Mouse (Mus musculus): Measurements from ENCODE around the gene Tomm40l. TPM values are rescaled to one million over a fixed set of nuclear protein-coding genes. Genes with fewer than 3 reads are reported as not detected.

Tomm40l gene
- polyA plus RNA-seq, 1 experiment: 20.3 TPM

DNA sequence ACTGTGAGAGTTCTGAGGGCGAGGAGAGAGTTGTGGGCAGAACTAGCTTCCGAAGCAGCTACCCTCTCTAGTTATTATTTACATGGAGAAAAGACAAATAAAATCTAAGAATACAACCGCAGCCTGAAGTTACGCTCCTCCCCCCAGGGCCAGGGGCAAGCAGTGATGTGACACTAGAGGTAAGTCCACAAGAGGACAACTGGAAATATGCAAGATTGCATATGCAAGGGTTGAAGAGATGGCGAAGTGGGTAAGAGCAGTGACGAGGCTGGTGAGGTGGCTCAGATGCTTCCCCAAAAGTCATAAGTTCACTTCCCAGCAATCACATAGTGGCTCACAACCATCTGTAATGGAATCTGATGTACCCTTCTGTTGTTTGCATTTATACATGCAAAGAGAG, 854 bp upstream of the Tomm40l start:
- DNase-seq (ENCODE audit: low read depth in 1 of 2, low spot score in 2 of 2): no peak
- WGBS: 81% methylated on average over 6 of the region's 6 CpGs
- H3K27me3 ChIP-seq (ENCODE audit: control insufficient read depth, insufficient read depth, low read length): no peaks in the 10 kb centered on the region
- H3K4me3 ChIP-seq (ENCODE audit: extremely low read depth, insufficient read depth, insufficient read length): peak overlapping the region; percentile 65
- peak overlapping the region; percentile 82; the same call in 1 of the 2 replicates for H3K27ac ChIP-seq (ENCODE audit: insufficient read depth, low read length)
- H3K4me1 ChIP-seq (ENCODE audit: control insufficient read depth, insufficient read depth, insufficient read length): peaks cover 11% of the 10 kb centered on the region; the same call in 1 of the 2 replicates
- TF ChIP-seq CTCF (IDR thresholded peaks at IDR 0.05; ENCODE audit: extremely low read depth, insufficient read depth, insufficient read length, insufficient replicate concordance) (no peak), POLR2A (IDR thresholded peaks at IDR 0.05; ENCODE audit: low read depth, low read length) (no peak)
- H3K36me3 ChIP-seq (ENCODE audit: control insufficient read depth, insufficient read depth, low read length): peaks cover 4% of the 10 kb centered on the region; the same call in 1 of the 2 replicates

DNA sequence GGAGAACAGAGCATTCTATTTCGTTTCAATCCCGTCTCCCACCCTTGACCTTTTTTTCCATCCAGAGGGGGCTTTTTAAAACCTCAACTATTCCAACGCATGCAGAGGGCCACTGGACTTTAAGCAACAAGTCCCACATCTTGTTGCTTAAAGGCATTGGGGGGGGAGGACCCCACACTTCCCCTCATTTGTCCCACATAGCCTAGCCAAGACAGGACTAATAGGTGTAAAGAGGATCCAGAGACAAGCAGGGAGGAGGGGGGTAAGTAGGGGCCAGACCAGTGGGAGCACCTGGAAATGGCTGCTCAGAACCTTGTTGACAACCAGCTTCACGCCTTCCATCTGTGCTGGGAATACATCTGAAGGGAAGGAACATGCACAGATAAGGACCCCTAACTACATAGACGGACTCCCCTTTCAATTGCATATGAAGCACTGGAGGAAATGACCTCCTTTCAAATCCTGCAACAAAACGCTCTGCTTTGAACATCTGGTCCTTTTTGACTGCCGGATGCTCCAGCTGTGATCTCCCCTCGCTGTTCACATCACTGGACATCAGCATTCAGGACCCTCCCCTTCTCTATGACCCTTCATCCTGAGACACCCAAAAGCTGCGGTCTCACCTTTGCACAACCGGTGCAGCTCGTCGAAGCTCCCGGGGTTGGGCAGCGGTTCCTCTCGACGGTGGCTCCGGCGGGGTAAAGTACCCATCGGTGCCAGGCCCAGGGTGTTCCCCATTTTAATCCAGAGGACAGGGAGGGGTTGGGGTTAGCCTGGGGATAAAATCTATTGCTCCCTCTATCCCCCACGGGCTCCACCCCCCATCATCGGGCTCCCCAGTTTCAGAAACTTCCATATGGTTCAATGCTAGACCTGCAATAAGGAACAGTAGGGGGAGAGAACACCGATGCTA, 777 bp downstream of the Tomm40l start:
- WGBS: 11% methylated on average over 22 of the region's 22 CpGs
- TF ChIP-seq POLR2A (IDR thresholded peaks at IDR 0.05; ENCODE audit: low read depth, low read length) (no peak), CTCF (IDR thresholded peaks at IDR 0.05; ENCODE audit: extremely low read depth, insufficient read depth, insufficient read length, insufficient replicate concordance) (no peak)
- H3K27me3 ChIP-seq (ENCODE audit: control insufficient read depth, insufficient read depth, low read length): no peaks in the 10 kb centered on the region
- peaks cover 11% of the 10 kb centered on the region; the same call in 1 of the 2 replicates for H3K4me1 ChIP-seq (ENCODE audit: control insufficient read depth, insufficient read depth, insufficient read length)
- H3K36me3 ChIP-seq (ENCODE audit: control insufficient read depth, insufficient read depth, low read length): peaks cover 4% of the 10 kb centered on the region; the same call in 1 of the 2 replicates
- no peak overlapping the region for H3K27ac ChIP-seq (ENCODE audit: insufficient read depth, low read length)
- DNase-seq (ENCODE audit: low read depth in 1 of 2, low spot score in 2 of 2): peak in 1 of 2 experiments; percentile 15
- peak overlapping the region; percentile 69 for H3K4me3 ChIP-seq (ENCODE audit: extremely low read depth, insufficient read depth, insufficient read length)

DNA sequence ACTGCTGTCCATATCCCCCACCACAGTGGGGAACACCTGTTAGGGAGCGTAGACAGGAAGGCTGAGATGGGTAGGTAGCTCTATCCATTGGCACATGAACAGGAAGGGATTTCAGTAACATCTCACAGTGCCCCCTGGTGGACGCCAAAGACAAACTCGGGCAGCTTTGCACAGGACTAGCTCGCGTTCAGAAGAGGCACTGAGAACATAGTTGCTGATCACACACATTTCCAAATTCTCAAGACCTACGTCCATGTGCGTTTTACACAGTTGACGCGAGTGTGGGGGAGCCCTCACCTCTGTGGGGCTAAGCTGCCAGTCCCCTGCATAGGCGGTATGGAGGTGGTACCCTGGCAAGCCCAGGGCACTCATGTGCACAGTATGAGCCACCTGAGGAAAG, 1.4 kb downstream of the Tomm40l start:
- TF ChIP-seq CTCF (IDR thresholded peaks at IDR 0.05; ENCODE audit: extremely low read depth, insufficient read depth, insufficient read length, insufficient replicate concordance) (peak; percentile 59; the same call in 1 of the 2 replicates), POLR2A (IDR thresholded peaks at IDR 0.05; ENCODE audit: low read depth, low read length) (no peak)
- Histone ChIP-seq H3K27me3 (ENCODE audit: control insufficient read depth, insufficient read depth, low read length) (no peaks in the 10 kb centered on the region), H3K4me3 (ENCODE audit: extremely low read depth, insufficient read depth, insufficient read length) (no peak overlapping the region), H3K4me1 (ENCODE audit: control insufficient read depth, insufficient read depth, insufficient read length) (peaks cover 11% of the 10 kb centered on the region; the same call in 1 of the 2 replicates), H3K27ac (ENCODE audit: insufficient read depth, low read length) (no peak overlapping the region), H3K36me3 (ENCODE audit: control insufficient read depth, insufficient read depth, low read length) (peaks cover 4% of the 10 kb centered on the region; the same call in 1 of the 2 replicates)
- DNase-seq (ENCODE audit: low read depth in 1 of 2, low spot score in 2 of 2): peak; percentile 59 to 71
- 13% methylated on average over 10 of the region's 10 CpGs for WGBS

DNA sequence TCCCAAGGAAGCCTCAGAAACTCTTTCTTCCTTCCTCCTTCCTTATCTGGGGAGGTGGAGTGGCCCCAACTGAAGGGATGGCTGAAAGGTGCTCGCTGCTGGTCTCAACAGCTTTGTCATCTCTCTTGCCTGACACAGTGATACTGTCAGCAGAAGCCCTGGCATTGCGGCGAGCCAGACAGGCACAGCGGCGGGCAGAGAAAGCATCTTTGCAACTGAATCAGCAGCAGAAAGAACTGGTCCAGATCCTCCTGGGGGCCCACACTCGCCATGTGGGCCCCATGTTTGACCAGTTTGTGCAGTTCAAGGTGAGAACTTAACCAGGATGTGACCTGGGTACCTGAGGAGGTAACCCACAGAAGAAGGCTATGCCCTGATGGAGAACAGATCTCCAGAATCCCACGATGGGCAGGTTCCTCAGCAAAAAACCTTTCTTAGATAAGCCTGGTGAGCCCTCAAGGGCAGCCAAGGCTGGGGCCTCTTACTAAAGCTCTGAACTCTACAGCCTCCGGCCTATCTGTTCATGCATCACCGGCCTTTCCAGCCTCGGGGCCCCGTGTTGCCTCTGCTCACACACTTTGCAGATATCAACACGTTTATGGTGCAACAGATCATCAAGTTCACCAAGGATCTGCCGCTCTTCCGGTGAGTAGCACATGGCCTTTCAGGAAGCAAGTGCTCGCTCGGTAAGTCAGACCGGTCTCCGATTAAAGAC, 5.9 kb downstream of the Tomm40l start:
- no peak for TF ChIP-seq CTCF (IDR thresholded peaks at IDR 0.05; ENCODE audit: extremely low read depth, insufficient read depth, insufficient read length, insufficient replicate concordance)
- TF ChIP-seq POLR2A (IDR thresholded peaks at IDR 0.05; ENCODE audit: low read depth, low read length): no peak
- 85% methylated on average over 18 of the region's 18 CpGs for WGBS
- Histone ChIP-seq H3K27ac (ENCODE audit: insufficient read depth, low read length) (no peak overlapping the region), H3K4me1 (ENCODE audit: control insufficient read depth, insufficient read depth, insufficient read length) (peaks cover 3% of the 10 kb centered on the region; the same call in 1 of the 2 replicates), H3K36me3 (ENCODE audit: control insufficient read depth, insufficient read depth, low read length) (peaks cover 4% of the 10 kb centered on the region; the same call in 1 of the 2 replicates), H3K4me3 (ENCODE audit: extremely low read depth, insufficient read depth, insufficient read length) (no peak overlapping the region), H3K27me3 (ENCODE audit: control insufficient read depth, insufficient read depth, low read length) (no peaks in the 10 kb centered on the region)
- DNase-seq (ENCODE audit: low read depth in 1 of 2, low spot score in 2 of 2): no peak

DNA sequence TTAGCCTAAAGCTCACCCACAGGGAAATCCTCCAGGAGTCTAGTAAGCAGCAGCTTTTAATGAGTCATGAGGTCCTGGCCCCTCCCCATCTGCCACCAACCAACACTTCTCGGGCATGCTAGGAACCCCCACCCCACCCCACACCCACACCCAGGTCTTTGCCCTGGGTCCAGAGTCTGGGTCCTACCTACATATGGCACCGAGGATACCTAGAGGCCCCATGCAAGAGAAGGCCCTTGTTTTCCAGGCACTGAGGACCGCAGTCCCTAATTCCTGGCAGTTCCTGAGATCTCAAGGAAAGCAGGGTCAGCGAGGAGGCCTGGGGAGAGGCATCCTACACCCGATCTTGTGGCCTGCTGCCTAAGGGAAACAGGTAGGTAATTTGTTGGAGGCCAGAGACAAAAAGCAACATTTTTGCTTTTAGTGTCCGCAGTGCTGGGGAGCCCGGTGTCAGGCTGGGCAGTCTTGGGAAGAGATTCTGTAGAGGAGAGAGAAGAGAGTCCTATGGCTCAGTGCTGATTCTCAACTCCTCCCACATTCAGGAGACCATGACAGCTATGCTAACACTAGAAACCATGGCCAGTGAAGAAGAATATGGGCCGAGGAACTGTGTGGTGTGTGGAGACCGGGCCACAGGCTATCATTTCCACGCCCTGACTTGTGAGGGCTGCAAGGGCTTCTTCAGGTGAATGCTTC, 8.4 kb downstream of the Tomm40l start, which contains the start of gene Nr1i3:
Gene Nr1i3 (plus strand): TSS at position 170 of the 696 bp plus-strand sequence.
- 88% methylated on average over 10 of the region's 10 CpGs for WGBS
- no peak within 1 kb of the TSS for H3K27ac ChIP-seq (ENCODE audit: insufficient read depth, low read length)

DNA sequence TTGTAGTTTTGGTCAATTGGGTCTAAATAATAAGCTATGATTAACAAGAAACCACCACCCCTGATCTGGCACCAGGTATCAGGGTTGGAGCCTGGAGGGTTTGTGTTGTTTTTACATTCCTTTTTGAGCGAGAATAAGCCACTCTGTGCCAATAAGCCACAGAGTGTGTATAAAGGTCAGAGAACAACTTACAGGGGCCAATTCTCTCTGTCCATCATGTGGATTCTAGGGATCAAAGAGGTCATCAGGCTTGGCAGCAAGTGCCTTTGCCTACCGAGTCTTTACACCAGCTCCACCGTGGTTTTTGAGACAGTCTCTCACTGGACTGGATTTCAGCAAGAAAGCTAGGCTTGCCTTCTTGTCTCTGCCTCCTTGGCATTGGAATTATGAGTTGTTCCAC, 9.5 kb downstream of the Tomm40l start:
- Histone ChIP-seq H3K4me1 (ENCODE audit: control insufficient read depth, insufficient read depth, insufficient read length) (no peaks in the 10 kb centered on the region), H3K4me3 (ENCODE audit: extremely low read depth, insufficient read depth, insufficient read length) (no peak overlapping the region), H3K27me3 (ENCODE audit: control insufficient read depth, insufficient read depth, low read length) (no peaks in the 10 kb centered on the region), H3K36me3 (ENCODE audit: control insufficient read depth, insufficient read depth, low read length) (no peaks in the 10 kb centered on the region), H3K27ac (ENCODE audit: insufficient read depth, low read length) (no peak overlapping the region)
- DNase-seq (ENCODE audit: low read depth in 1 of 2, low spot score in 2 of 2): no peak
- TF ChIP-seq POLR2A (IDR thresholded peaks at IDR 0.05; ENCODE audit: low read depth, low read length): no peak
- TF ChIP-seq CTCF (IDR thresholded peaks at IDR 0.05; ENCODE audit: extremely low read depth, insufficient read depth, insufficient read length, insufficient replicate concordance): no peak
- WGBS: 84% methylated on average over 3 of the region's 3 CpGs

More for the DNA sequence above, 8.4 kb downstream of the Tomm40l start, which contains the start of gene Nr1i3:
- H3K4me1 ChIP-seq (ENCODE audit: control insufficient read depth, insufficient read depth, insufficient read length): no peaks in the 10 kb centered on the region
- TF ChIP-seq CTCF (IDR thresholded peaks at IDR 0.05; ENCODE audit: extremely low read depth, insufficient read depth, insufficient read length, insufficient replicate concordance): no peak
- no peak for TF ChIP-seq POLR2A (IDR thresholded peaks at IDR 0.05; ENCODE audit: low read depth, low read length)
- H3K27me3 ChIP-seq (ENCODE audit: control insufficient read depth, insufficient read depth, low read length): no peaks in the 10 kb centered on the region
- DNase-seq (ENCODE audit: low read depth in 1 of 2, low spot score in 2 of 2): no peak
- no peaks in the 10 kb centered on the region; the same call in 1 of the 2 replicates for H3K36me3 ChIP-seq (ENCODE audit: control insufficient read depth, insufficient read depth, low read length)
- no peak within 1 kb of the TSS for H3K4me3 ChIP-seq (ENCODE audit: extremely low read depth, insufficient read depth, insufficient read length)
